Mouse (Mus musculus): Measurements from ENCODE around the gene Psapl1. TPM values are rescaled to one million over a fixed set of nuclear protein-coding genes. Genes with fewer than 3 reads are reported as not detected.

The Psapl1 gene
- polyA plus RNA-seq, 1 experiment from 2014 or later: 0.15 TPM

- H3K36me3 ChIP-seq: no peaks in the 10 kb centered on the region
- H3K4me1 ChIP-seq: peaks cover 21% of the 10 kb centered on the region
- no peak overlapping the region for H3K9ac ChIP-seq
- no peaks in the 10 kb centered on the region for H3K27me3 ChIP-seq (replicated peaks)
- H3K4me3 ChIP-seq: no peak overlapping the region
- no peak for ATAC-seq (ENCODE audit: extremely low read depth, insufficient number of reproducible peaks, low FRiP score, low TSS enrichment)
- H3K4me2 ChIP-seq: no peak overlapping the region
- WGBS: 69% methylated on average over 3 of the region's 3 CpGs
- no peaks in the 10 kb centered on the region for H3K9me3 ChIP-seq
- no peak overlapping the region for H3K27ac ChIP-seq (replicated peaks)
These were observed 44.2 kb downstream of the Psapl1 start for GRCm38 (mm10) chr5:36248022-36248421.

GRCm38 (mm10) chr5:36252746-36253504, 49.1 kb downstream of the Psapl1 start:
- Histone ChIP-seq H3K27ac (replicated peaks) (peak overlapping the region; percentile 43), H3K4me1 (peaks cover 42% of the 10 kb centered on the region), H3K36me3 (no peaks in the 10 kb centered on the region), H3K27me3 (replicated peaks) (no peaks in the 10 kb centered on the region), H3K4me3 (no peak overlapping the region), H3K4me2 (no peak overlapping the region), H3K9me3 (no peaks in the 10 kb centered on the region), H3K9ac (no peak overlapping the region)
- no peak for ATAC-seq (ENCODE audit: extremely low read depth, insufficient number of reproducible peaks, low FRiP score, low TSS enrichment)
- WGBS: 73% methylated on average over 17 of the region's 17 CpGs

- H3K9ac ChIP-seq: no peak overlapping the region
- peak overlapping the region; percentile 37 for H3K4me2 ChIP-seq
- peaks cover 42% of the 10 kb centered on the region for H3K4me1 ChIP-seq
- no peaks in the 10 kb centered on the region for H3K36me3 ChIP-seq
- no peaks in the 10 kb centered on the region for H3K9me3 ChIP-seq
- no peaks in the 10 kb centered on the region for H3K27me3 ChIP-seq (replicated peaks)
- H3K27ac ChIP-seq (replicated peaks): no peak overlapping the region
- 35% methylated on average over 18 of the region's 18 CpGs for WGBS
- ATAC-seq (ENCODE audit: extremely low read depth, insufficient number of reproducible peaks, low FRiP score, low TSS enrichment): no peak
- no peak overlapping the region for H3K4me3 ChIP-seq
These were observed 51.1 kb downstream of the Psapl1 start for GRCm38 (mm10) chr5:36254642-36255516.

Other genes with a start within 250 kb of the Psapl1 start
- 10.7 and 10.9 TPM in 2 replicates for gene Sorcs2, start 194.1 kb downstream of the Psapl1 start, polyA plus RNA-seq (2015; fragmentation: Nextera tagmentation; extraction: Ambion mirVana)